Mouse (Mus musculus): Measurements from ENCODE around the gene Mmachc. TPM values are rescaled to one million over a fixed set of nuclear protein-coding genes. Genes with fewer than 3 reads are reported as not detected.

Mmachc gene
- polyA plus RNA-seq, 1 experiment = 17.2 TPM

GRCm38 (mm10) chr4:116710154-116710553 lies 1.9 kb upstream of the Mmachc start:
- no peaks in the 10 kb centered on the region for H3K79me2 ChIP-seq (ENCODE audit: control insufficient read depth, insufficient read depth)
- H3ac ChIP-seq (ENCODE audit: control insufficient read depth, insufficient read length) = no peak overlapping the region
- H3K27me3 ChIP-seq (ENCODE audit: control insufficient read depth, insufficient read depth, insufficient read length) = no peaks in the 10 kb centered on the region
- peaks cover 3% of the 10 kb centered on the region for H3K36me3 ChIP-seq (ENCODE audit: control insufficient read depth, insufficient read depth)
- TF ChIP-seq CEBPB (IDR thresholded peaks at IDR 0.05; ENCODE audit: insufficient read depth, poor library complexity, severe bottlenecking) (no peak), MYOG (IDR thresholded peaks at IDR 0.05; ENCODE audit: control insufficient read depth in 1 of 3, insufficient read depth in 1 of 3, insufficient read length in 2 of 3, low read depth in 2 of 3) (no peak), MAX (IDR thresholded peaks at IDR 0.05; ENCODE audit: low read depth) (no peak), SRF (IDR thresholded peaks at IDR 0.05; ENCODE audit: control insufficient read depth, insufficient read length, low read depth) (no peak), USF1 (IDR thresholded peaks at IDR 0.05; ENCODE audit: low read depth) (no peak), TCF12 (IDR thresholded peaks at IDR 0.05; ENCODE audit: insufficient read depth, poor library complexity, severe bottlenecking) (no peak), TCF3 (IDR thresholded peaks at IDR 0.05; ENCODE audit: insufficient read length, low read depth) (no peak), REST (IDR thresholded peaks at IDR 0.05; ENCODE audit: insufficient read depth, insufficient read length) (no peak), E2F4 (IDR thresholded peaks at IDR 0.05; ENCODE audit: insufficient read depth) (no peak), POLR2AphosphoS2 (IDR thresholded peaks at IDR 0.05; ENCODE audit: insufficient read length, low read depth) (no peak), POLR2A (IDR thresholded peaks at IDR 0.05; ENCODE audit: insufficient read length, low read depth) (no peak), MYOD1 (IDR thresholded peaks at IDR 0.05; ENCODE audit: control insufficient read depth in 1 of 3, insufficient read length in 2 of 3, low read depth in 2 of 3) (no peak)
- H3K4me2 ChIP-seq (ENCODE audit: low read depth) = no peak overlapping the region
- H3K4me3 ChIP-seq = no peak overlapping the region

GRCm38 (mm10) chr4:116708791-116709390 lies 685 bp upstream of the Mmachc start:
- Histone ChIP-seq H3K79me2 (ENCODE audit: control insufficient read depth, insufficient read depth) (no peaks in the 10 kb centered on the region), H3K36me3 (ENCODE audit: control insufficient read depth, insufficient read depth) (no peaks in the 10 kb centered on the region), H3ac (ENCODE audit: control insufficient read depth, insufficient read length) (no peak overlapping the region), H3K4me2 (ENCODE audit: low read depth) (peak overlapping the region; percentile 93), H3K27me3 (ENCODE audit: control insufficient read depth, insufficient read depth, insufficient read length) (no peaks in the 10 kb centered on the region), H3K4me3 (peak overlapping the region; percentile 34)
- TF ChIP-seq TCF12 (IDR thresholded peaks at IDR 0.05; ENCODE audit: insufficient read depth, poor library complexity, severe bottlenecking) = no peak
- no peak for TF ChIP-seq TCF3 (IDR thresholded peaks at IDR 0.05; ENCODE audit: insufficient read length, low read depth)
- TF ChIP-seq E2F4 (IDR thresholded peaks at IDR 0.05; ENCODE audit: insufficient read depth) = no peak
- no peak for TF ChIP-seq POLR2A (IDR thresholded peaks at IDR 0.05; ENCODE audit: insufficient read length, low read depth)
- TF ChIP-seq SRF (IDR thresholded peaks at IDR 0.05; ENCODE audit: control insufficient read depth, insufficient read length, low read depth) = no peak
- TF ChIP-seq REST (IDR thresholded peaks at IDR 0.05; ENCODE audit: insufficient read depth, insufficient read length) = no peak
- no peak for TF ChIP-seq MYOD1 (IDR thresholded peaks at IDR 0.05; ENCODE audit: control insufficient read depth in 1 of 3, insufficient read length in 2 of 3, low read depth in 2 of 3)
- TF ChIP-seq USF1 (IDR thresholded peaks at IDR 0.05; ENCODE audit: low read depth) = no peak
- TF ChIP-seq POLR2AphosphoS2 (IDR thresholded peaks at IDR 0.05; ENCODE audit: insufficient read length, low read depth) = no peak
- no peak for TF ChIP-seq MYOG (IDR thresholded peaks at IDR 0.05; ENCODE audit: control insufficient read depth in 1 of 3, insufficient read depth in 1 of 3, insufficient read length in 2 of 3, low read depth in 2 of 3)
- no peak for TF ChIP-seq CEBPB (IDR thresholded peaks at IDR 0.05; ENCODE audit: insufficient read depth, poor library complexity, severe bottlenecking)
- TF ChIP-seq MAX (IDR thresholded peaks at IDR 0.05; ENCODE audit: low read depth) = no peak

GRCm38 (mm10) chr4:116707666-116708065 lies 540 bp downstream of the Mmachc start:
- no peak overlapping the region for H3ac ChIP-seq (ENCODE audit: control insufficient read depth, insufficient read length)
- TF ChIP-seq CEBPB (IDR thresholded peaks at IDR 0.05; ENCODE audit: insufficient read depth, poor library complexity, severe bottlenecking) (no peak), POLR2A (IDR thresholded peaks at IDR 0.05; ENCODE audit: insufficient read length, low read depth) (peak; percentile 10), MYOD1 (IDR thresholded peaks at IDR 0.05; ENCODE audit: control insufficient read depth in 1 of 3, insufficient read length in 2 of 3, low read depth in 2 of 3) (no peak), REST (IDR thresholded peaks at IDR 0.05; ENCODE audit: insufficient read depth, insufficient read length) (no peak), MAX (IDR thresholded peaks at IDR 0.05; ENCODE audit: low read depth) (no peak), MYOG (IDR thresholded peaks at IDR 0.05; ENCODE audit: control insufficient read depth in 1 of 3, insufficient read depth in 1 of 3, insufficient read length in 2 of 3, low read depth in 2 of 3) (no peak), USF1 (IDR thresholded peaks at IDR 0.05; ENCODE audit: low read depth) (no peak)
- H3K36me3 ChIP-seq (ENCODE audit: control insufficient read depth, insufficient read depth) = peaks cover 4% of the 10 kb centered on the region
- no peaks in the 10 kb centered on the region for H3K79me2 ChIP-seq (ENCODE audit: control insufficient read depth, insufficient read depth)
- peak overlapping the region; percentile 34 for H3K4me3 ChIP-seq
- no peaks in the 10 kb centered on the region for H3K27me3 ChIP-seq (ENCODE audit: control insufficient read depth, insufficient read depth, insufficient read length)
- H3K4me2 ChIP-seq (ENCODE audit: low read depth) = peak overlapping the region; percentile 61

DNA sequence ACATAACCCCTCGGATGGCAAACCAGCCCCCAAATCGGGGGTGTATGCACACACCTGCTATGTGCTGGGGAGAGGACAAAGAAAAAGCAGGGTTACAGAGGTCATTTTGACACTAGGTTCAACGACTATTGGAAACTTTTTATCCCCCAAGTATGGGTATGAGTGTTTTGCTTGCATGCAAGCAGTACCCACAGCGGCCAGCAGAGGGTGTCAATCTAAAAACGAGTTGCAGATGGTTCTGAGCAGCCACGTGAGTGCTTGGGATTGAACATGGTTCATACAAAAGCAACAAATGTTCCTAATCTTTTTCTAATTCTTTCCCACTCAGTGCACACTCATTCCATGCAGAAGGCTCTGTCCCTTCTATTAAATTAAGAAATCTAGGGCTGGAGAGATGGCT lies 4.4 kb downstream of the Mmachc start:
- H3K4me2 ChIP-seq (ENCODE audit: low read depth) = no peak overlapping the region
- no peak overlapping the region for H3K4me3 ChIP-seq
- no peak for TF ChIP-seq MYOG (IDR thresholded peaks at IDR 0.05; ENCODE audit: control insufficient read depth in 1 of 3, insufficient read depth in 1 of 3, insufficient read length in 2 of 3, low read depth in 2 of 3)
- peak; percentile 54 for TF ChIP-seq USF1 (IDR thresholded peaks at IDR 0.05; ENCODE audit: low read depth)
- no peaks in the 10 kb centered on the region for H3K79me2 ChIP-seq (ENCODE audit: control insufficient read depth, insufficient read depth)
- H3K36me3 ChIP-seq (ENCODE audit: control insufficient read depth, insufficient read depth) = peaks cover 20% of the 10 kb centered on the region
- no peak overlapping the region for H3ac ChIP-seq (ENCODE audit: control insufficient read depth, insufficient read length)
- H3K27me3 ChIP-seq (ENCODE audit: control insufficient read depth, insufficient read depth, insufficient read length) = no peaks in the 10 kb centered on the region

DNA sequence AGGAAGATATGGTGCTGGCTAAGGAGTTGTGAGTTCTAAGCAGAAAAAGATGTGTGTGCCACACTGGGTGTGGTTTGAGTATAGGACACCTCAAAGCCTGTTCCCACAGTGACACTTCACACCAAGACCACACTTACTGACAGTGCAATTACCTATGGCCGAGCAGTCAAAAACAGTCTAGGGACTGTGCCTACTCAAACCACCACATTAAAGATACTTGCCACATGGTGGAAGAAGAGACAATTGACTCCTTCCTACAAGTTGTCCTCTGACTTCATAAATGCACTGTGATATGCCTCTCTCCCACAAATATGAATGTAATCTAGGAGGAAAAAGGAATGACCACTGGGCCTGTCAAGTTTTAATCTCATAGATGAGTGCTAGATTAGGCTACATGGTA lies 7.2 kb downstream of the Mmachc start:
- Histone ChIP-seq H3K4me2 (ENCODE audit: low read depth) (no peak overlapping the region), H3K79me2 (ENCODE audit: control insufficient read depth, insufficient read depth) (peaks cover 14% of the 10 kb centered on the region), H3K4me3 (no peak overlapping the region), H3K27me3 (ENCODE audit: control insufficient read depth, insufficient read depth, insufficient read length) (no peaks in the 10 kb centered on the region), H3K36me3 (ENCODE audit: control insufficient read depth, insufficient read depth) (peaks cover 44% of the 10 kb centered on the region), H3ac (ENCODE audit: control insufficient read depth, insufficient read length) (no peak overlapping the region)
- TF ChIP-seq POLR2AphosphoS2 (IDR thresholded peaks at IDR 0.05; ENCODE audit: insufficient read length, low read depth) = peak; percentile 43
- no peak for TF ChIP-seq TCF12 (IDR thresholded peaks at IDR 0.05; ENCODE audit: insufficient read depth, poor library complexity, severe bottlenecking)
